Mouse (Mus musculus): ENCODE data around the gene Scap. TPM values are rescaled to one million over a fixed set of nuclear protein-coding genes. Genes with fewer than 3 reads are reported as not detected.

Scap gene
- total and polyA plus RNA-seq, 2 experiments from 2014 or later: 50.9 to 162 TPM

- H3K4me2 ChIP-seq (ENCODE audit: low read depth, low read length): no peak overlapping the region
- H3K4me1 ChIP-seq (ENCODE audit: insufficient read depth, low read length): no peaks in the 10 kb centered on the region
- ATAC-seq (no peak), DNase-seq (ENCODE audit: low spot score) (no peak)
- WGBS: 96% methylated on average over 8 of the region's 8 CpGs
- H3K36me3 ChIP-seq (ENCODE audit: insufficient read depth, low read length): peaks cover 50% of the 10 kb centered on the region
- H3K4me3 ChIP-seq (ENCODE audit: low read length): no peak overlapping the region
- TF ChIP-seq CTCF (IDR thresholded peaks at IDR 0.05; ENCODE audit: low read depth): no peak
- H3K9me3 ChIP-seq (ENCODE audit: low read length): no peaks in the 10 kb centered on the region
- H3K9ac ChIP-seq (replicated peaks; ENCODE audit: low read length): no peak overlapping the region
- H3K27me3 ChIP-seq (ENCODE audit: insufficient read depth, low read length): no peaks in the 10 kb centered on the region
- no peak overlapping the region for H3K27ac ChIP-seq
Observed at GRCm38 (mm10) chr9:110379361-110379760, 46.3 kb downstream of the Scap start.

GRCm38 (mm10) chr9:110380662-110381061 is 47.6 kb downstream of the Scap start:
- TF ChIP-seq CTCF (IDR thresholded peaks at IDR 0.05; ENCODE audit: low read depth): no peak
- no peaks in the 10 kb centered on the region for H3K9me3 ChIP-seq (ENCODE audit: low read length)
- no peak overlapping the region for H3K4me2 ChIP-seq (ENCODE audit: low read depth, low read length)
- DNase-seq (ENCODE audit: low spot score) (no peak), ATAC-seq (no peak)
- H3K27ac ChIP-seq: no peak overlapping the region
- H3K27me3 ChIP-seq (ENCODE audit: insufficient read depth, low read length): no peaks in the 10 kb centered on the region
- no peaks in the 10 kb centered on the region for H3K4me1 ChIP-seq (ENCODE audit: insufficient read depth, low read length)
- peaks cover 59% of the 10 kb centered on the region for H3K36me3 ChIP-seq (ENCODE audit: insufficient read depth, low read length)
- no peak overlapping the region for H3K9ac ChIP-seq (replicated peaks; ENCODE audit: low read length)
- H3K4me3 ChIP-seq (ENCODE audit: low read length): no peak overlapping the region
- WGBS: 54% methylated on average over 21 of the region's 21 CpGs

- ATAC-seq (no peak), DNase-seq (ENCODE audit: low spot score) (no peak)
- peaks cover 61% of the 10 kb centered on the region for H3K36me3 ChIP-seq (ENCODE audit: insufficient read depth, low read length)
- no peak overlapping the region for H3K4me2 ChIP-seq (ENCODE audit: low read depth, low read length)
- 85% methylated on average over 12 of the region's 12 CpGs for WGBS
- H3K4me3 ChIP-seq (ENCODE audit: low read length): no peak overlapping the region
- no peak for TF ChIP-seq CTCF (IDR thresholded peaks at IDR 0.05; ENCODE audit: low read depth)
- H3K27ac ChIP-seq: no peak overlapping the region
- H3K9ac ChIP-seq (replicated peaks; ENCODE audit: low read length): no peak overlapping the region
- no peaks in the 10 kb centered on the region for H3K27me3 ChIP-seq (ENCODE audit: insufficient read depth, low read length)
- H3K9me3 ChIP-seq (ENCODE audit: low read length): no peaks in the 10 kb centered on the region
- H3K4me1 ChIP-seq (ENCODE audit: insufficient read depth, low read length): no peaks in the 10 kb centered on the region
Observed at GRCm38 (mm10) chr9:110381292-110381691, 48.2 kb downstream of the Scap start.

- no peak overlapping the region for H3K9ac ChIP-seq (replicated peaks; ENCODE audit: low read length)
- no peaks in the 10 kb centered on the region for H3K4me1 ChIP-seq (ENCODE audit: insufficient read depth, low read length)
- no peak for ATAC-seq
- no peaks in the 10 kb centered on the region for H3K27me3 ChIP-seq (ENCODE audit: insufficient read depth, low read length)
- WGBS: 79% methylated on average over 7 of the region's 7 CpGs
- no peak for DNase-seq (ENCODE audit: low spot score)
- peaks cover 68% of the 10 kb centered on the region for H3K36me3 ChIP-seq (ENCODE audit: insufficient read depth, low read length)
- H3K27ac ChIP-seq: no peak overlapping the region
- H3K9me3 ChIP-seq (ENCODE audit: low read length): no peaks in the 10 kb centered on the region
- no peak for TF ChIP-seq CTCF (IDR thresholded peaks at IDR 0.05; ENCODE audit: low read depth)
- no peak overlapping the region for H3K4me2 ChIP-seq (ENCODE audit: low read depth, low read length)
- H3K4me3 ChIP-seq (ENCODE audit: low read length): no peak overlapping the region
Observed at GRCm38 (mm10) chr9:110384369-110384929, 51.4 kb downstream of the Scap start.

GRCm38 (mm10) chr9:110388011-110388410 is 54.9 kb downstream of the Scap start:
- WGBS: 97% methylated on average over 7 of the region's 7 CpGs
- Histone ChIP-seq H3K4me1 (ENCODE audit: insufficient read depth, low read length) (no peaks in the 10 kb centered on the region), H3K9me3 (ENCODE audit: low read length) (no peaks in the 10 kb centered on the region), H3K4me3 (ENCODE audit: low read length) (no peak overlapping the region), H3K4me2 (ENCODE audit: low read depth, low read length) (no peak overlapping the region), H3K9ac (replicated peaks; ENCODE audit: low read length) (no peak overlapping the region), H3K36me3 (ENCODE audit: insufficient read depth, low read length) (peaks cover 89% of the 10 kb centered on the region), H3K27ac (no peak overlapping the region), H3K27me3 (ENCODE audit: insufficient read depth, low read length) (no peaks in the 10 kb centered on the region)
- TF ChIP-seq CTCF (IDR thresholded peaks at IDR 0.05; ENCODE audit: low read depth): no peak
- no peak for ATAC-seq
- DNase-seq (ENCODE audit: low spot score): no peak

GRCm38 (mm10) chr9:110390843-110391242 is 57.8 kb downstream of the Scap start:
- no peak for TF ChIP-seq CTCF (IDR thresholded peaks at IDR 0.05; ENCODE audit: low read depth)
- Histone ChIP-seq H3K27ac (no peak overlapping the region), H3K9ac (replicated peaks; ENCODE audit: low read length) (no peak overlapping the region), H3K4me2 (ENCODE audit: low read depth, low read length) (no peak overlapping the region), H3K4me3 (ENCODE audit: low read length) (no peak overlapping the region), H3K9me3 (ENCODE audit: low read length) (no peaks in the 10 kb centered on the region), H3K36me3 (ENCODE audit: insufficient read depth, low read length) (peaks cover 80% of the 10 kb centered on the region), H3K27me3 (ENCODE audit: insufficient read depth, low read length) (no peaks in the 10 kb centered on the region), H3K4me1 (ENCODE audit: insufficient read depth, low read length) (no peaks in the 10 kb centered on the region)
- 93% methylated on average over 3 of the region's 3 CpGs for WGBS
- ATAC-seq (no peak), DNase-seq (ENCODE audit: low spot score) (no peak)

- DNase-seq (ENCODE audit: low spot score): no peak
- H3K4me2 ChIP-seq (ENCODE audit: low read depth, low read length): no peak overlapping the region
- no peak overlapping the region for H3K27ac ChIP-seq
Observed at GRCm38 (mm10) chr9:110393295-110393694, 60.2 kb downstream of the Scap start.

More at GRCm38 (mm10) chr9:110393295-110393694, 60.2 kb downstream of the Scap start:
- WGBS: 64% methylated on average over 4 of the region's 4 CpGs
- Histone ChIP-seq H3K9ac (replicated peaks; ENCODE audit: low read length) (no peak overlapping the region), H3K9me3 (ENCODE audit: low read length) (no peaks in the 10 kb centered on the region), H3K27me3 (ENCODE audit: insufficient read depth, low read length) (no peaks in the 10 kb centered on the region), H3K4me1 (ENCODE audit: insufficient read depth, low read length) (no peaks in the 10 kb centered on the region), H3K36me3 (ENCODE audit: insufficient read depth, low read length) (peaks cover 60% of the 10 kb centered on the region), H3K4me3 (ENCODE audit: low read length) (no peak overlapping the region)
- no peak for ATAC-seq
- no peak for TF ChIP-seq CTCF (IDR thresholded peaks at IDR 0.05; ENCODE audit: low read depth)
